Mouse (Mus musculus): Measurements from ENCODE around the gene Thada.

DNA sequence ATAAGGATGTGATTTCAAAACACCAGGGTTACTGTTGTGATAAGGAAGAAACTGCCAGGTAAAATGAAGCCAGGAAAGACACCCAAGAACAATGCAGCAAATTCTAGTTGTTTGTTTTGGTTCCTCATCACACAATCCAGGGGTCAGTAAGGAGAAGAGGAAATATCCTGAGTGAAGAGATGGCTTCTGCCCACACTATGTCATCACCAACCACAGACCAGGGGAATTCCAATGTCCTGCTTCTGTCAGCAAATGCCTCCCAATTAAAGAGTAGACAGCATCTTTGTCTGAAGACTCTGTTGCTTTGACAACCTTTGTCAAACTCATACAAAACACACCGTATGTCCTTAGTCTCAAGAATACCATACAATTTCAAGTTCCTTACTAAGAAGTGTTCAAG lies 57.3 kb downstream of the Thada start:
- TF ChIP-seq CTCF (IDR thresholded peaks at IDR 0.05; ENCODE audit: low read depth) (no peak), EP300 (optimal IDR thresholded peaks at IDR 0.05) (no peak)

Measured in stomach, postnatal 0 days (tissue).